Mouse (Mus musculus) gastrocnemius, adult 18-20 months (tissue): Measurements from ENCODE around the gene Zmynd15. TPM values are rescaled to one million over a fixed set of nuclear protein-coding genes. Genes with fewer than 3 reads are reported as not detected.
"Not testable (repeated sequence)": the region's sequence is repeated elsewhere in the genome, so short reads cannot be mapped to it uniquely, and the experiment has no call there.

Experiments used
- DNase-seq: peaks from one replicate; pipeline ENCODE4 v3.0.0; 2021; ENCODE audit warnings: low spot score
- long read RNA-seq, 2 experiments: library from polyadenylated mRNA; stranded (forward); transcript quantifications; one replicate each; pipeline ENCODE4 v2.0.0; 2021
- total RNA-seq, 2 experiments: library from RNA; stranded (reverse); gene quantifications; 2 replicates each; pipeline ENCODE4 v1.2.3; 2021

The Zmynd15 gene
- under 1 TPM; 0.19 to 0.25 TPM for total RNA-seq
- long read RNA-seq, experiment 1 = 0 reads
- long read RNA-seq, experiment 2 = 0 reads

DNA sequence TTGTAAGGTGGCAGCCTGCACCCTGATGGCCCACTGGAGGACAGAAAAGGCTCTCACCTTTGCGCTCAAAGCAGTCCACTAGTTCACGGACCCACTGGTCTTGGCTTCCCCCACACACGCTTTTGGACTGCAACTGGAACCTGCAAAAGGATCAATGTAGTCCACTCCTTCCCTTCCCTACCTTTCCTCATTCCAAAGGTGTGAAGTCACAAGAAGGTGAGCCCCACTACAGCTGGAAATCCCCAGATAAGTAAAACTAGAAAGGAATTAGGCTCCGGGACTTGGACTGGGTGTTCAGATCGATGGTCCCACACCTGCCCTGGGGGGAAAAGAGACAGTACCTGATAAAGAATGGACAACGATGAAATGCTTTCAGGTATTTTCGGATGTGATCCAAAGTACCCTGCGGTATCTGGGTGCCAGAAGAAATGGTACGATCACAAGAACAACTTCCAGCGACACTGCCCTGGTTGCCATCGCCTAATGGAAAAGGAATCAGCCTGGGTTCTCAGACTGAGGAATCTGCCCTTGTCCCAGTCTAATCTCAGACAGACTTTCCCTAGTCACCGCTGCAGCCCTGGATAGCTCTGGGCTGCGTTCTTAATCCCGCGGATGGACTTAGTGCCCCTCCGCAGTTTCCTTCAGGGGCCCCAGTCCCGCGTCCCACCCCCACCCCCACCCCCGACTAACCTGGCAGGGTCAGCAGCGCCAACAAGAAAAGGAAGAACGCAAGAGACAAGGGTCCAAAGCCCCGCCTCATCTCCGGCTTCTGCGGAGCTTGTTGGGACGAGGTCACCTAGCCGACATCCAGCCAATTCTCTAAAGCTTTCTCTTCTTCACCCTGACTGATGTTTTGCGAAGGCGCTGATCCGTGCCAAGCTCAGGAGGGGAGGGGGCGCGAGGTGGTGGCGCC, at the start of gene Zmynd15:
Gene Zmynd15 (plus strand): TSS at position 746 of the 913 bp plus-strand sequence.
- no peak for DNase-seq

DNA sequence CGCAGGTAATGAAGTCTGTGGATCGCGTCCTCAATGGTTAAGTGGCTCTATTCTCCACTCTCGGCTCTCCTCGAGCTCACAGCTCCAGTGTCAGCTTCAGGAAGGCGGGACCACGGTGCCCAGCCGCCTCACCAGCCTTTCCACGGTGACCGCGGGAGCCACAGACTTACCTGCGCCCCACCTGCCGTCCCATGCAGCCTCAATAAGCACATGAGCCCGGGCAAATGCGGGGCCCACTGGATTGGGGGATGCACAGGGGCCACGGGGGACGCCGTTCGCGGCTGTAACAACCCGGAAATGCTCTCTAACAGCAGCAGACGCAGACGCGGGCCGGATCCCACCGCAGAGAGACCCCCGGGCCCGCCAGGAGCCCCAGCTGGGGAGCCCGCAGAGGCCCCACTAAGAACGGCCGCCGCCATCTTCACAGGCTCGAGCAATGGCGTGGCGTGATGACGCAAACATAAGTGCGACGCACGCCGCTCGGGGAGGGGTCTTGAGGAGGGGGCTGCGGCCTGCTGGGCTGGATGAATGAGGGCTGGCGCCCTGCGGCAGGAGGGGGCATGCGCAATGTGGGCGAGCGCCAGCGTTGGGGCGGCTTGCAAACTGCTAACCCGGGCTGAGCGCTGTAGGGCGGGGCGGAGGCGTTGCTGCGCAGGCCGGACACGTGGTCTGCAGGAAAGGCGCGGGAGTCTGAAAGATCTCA, 49.5 kb upstream of the Zmynd15 start, which contains the start of gene Pelp1:
Gene Pelp1 (minus strand): TSS at position 438 of the 703 bp plus-strand sequence.
- peak; percentile 73 for DNase-seq

DNA sequence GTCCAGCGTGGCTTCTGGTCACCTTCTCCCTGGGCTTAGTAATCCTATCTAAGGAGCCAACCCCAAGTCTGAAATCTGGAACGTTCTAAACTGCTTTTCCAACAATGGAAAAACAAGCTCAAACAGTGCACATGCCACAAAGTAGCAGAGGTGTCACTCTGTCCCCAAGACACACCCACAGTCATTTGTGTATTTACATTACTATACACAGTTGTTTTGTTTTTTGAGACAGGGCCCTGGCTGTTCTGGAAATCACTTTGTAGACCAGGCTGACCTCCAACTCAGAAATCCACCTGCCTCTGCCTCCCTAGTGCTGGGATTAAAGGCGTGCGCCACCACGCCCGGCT, 49.0 kb upstream of the Zmynd15 start:
- DNase-seq = no peak

DNA sequence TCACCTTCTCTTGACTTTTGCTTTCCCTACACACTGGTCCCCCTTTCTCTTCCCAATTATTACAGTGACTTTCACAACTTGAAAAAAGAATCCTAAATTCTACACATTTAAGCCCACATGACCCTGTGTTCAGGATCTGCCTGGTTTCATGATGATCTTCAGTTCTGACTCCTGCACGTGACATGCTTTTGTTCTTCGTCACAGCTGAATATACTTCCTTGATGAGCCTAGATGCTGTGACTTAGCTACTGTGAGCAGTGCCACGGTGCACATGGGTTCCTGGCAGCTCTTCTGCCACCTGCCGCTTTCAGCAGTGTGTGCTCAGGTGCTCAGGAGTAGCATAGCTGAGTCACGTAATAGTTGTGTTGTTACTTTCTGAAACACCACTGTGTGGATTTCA, 46.6 kb upstream of the Zmynd15 start:
- no peak for DNase-seq

DNA sequence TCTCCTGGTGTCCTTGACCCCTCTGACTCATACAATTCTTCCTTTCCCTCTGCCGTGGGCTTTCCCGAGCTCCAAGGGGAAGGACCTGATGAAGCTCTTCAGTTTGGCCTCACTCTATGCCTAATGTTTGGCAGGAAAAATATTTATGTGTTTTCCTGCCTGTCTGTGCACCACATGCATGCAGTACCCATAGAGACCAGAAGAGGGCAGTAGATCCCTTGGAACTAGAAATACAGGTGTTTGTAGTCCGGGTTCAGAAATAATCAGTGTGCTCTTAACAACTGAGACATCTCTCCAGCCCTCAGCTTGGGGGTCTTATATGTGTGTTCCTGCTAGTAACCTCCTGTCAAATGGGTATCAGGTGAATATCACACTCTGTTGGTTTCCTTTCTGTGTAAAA, 45.3 kb upstream of the Zmynd15 start:
- peak; percentile 74 for DNase-seq

DNA sequence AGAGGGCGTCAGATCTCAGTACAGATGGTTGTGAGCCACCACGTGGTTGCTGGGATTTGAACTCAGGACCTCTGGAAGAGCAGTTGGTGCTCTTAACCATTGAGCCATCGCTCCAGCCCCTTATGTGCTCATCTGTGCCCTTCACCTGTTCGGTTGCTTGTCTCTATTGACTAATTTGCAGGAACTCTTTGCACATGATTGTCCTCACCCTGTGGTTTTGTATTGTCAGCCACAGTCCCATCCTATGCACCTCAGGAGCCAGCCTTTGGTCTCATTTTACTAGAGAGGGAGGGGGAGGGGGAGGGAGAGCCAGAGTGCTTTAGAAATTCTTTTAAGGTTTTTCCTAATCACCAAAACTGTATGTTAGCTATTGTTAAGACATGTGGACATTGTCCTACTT, 41.0 kb upstream of the Zmynd15 start:
- DNase-seq = no peak

DNA sequence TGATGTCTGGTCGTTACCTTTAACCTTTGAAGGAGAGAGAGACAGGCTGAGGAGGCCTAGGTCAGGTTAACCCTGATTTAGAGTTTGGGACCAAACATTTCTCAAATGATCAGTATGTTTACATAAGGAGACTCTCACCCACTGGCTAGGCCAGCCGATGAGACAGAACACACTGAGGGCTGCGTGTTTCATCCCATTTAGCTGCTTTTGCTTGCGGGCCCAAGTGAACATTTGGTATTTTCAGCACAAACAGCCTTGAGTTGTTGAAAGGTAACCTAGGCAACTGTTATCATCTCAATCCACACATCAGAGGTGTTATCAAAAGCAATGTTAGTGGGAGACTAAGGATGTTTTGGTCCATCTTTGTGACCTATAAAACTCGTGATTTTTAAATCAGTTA, 39.7 kb upstream of the Zmynd15 start:
- DNase-seq = no peak

DNA sequence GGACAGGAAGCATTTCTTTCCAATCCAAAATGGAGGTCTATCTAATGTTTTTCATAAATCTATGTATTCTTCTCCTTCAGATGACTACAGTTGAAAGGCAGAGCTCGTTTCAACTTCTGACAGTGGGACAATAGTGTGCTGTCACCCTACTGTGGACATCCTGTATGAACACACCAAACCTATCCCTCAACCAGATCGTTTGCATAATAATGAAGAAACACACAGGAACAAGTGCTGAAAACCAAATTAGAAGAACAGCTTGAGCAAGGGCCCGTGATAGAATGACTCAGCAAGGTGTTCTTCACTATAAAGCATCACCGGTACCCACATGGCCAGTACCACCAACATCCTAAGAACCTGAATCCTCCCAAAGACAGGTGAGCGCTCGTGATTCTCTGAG, 32.6 kb upstream of the Zmynd15 start:
- not testable (repeated sequence) for DNase-seq

DNA sequence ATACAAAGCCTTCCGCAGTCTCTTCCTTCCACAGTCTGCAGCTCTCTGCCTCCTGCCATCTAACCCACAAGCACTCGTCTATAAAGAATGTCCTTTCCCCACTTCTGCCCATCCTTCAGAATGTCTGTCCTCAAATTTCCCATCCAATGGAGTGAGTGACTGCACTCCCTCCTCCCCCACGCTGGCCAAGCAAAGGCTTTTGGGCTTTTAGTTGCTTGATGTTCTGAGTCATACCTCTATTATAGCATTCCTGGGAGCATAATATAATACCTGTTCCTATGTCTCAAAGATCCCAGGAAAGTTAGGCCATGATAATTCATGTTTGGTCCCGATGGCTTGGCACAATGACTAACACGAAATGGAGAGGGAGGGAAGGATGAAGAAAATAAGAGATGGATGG, 27.7 kb upstream of the Zmynd15 start:
- DNase-seq = no peak

DNA sequence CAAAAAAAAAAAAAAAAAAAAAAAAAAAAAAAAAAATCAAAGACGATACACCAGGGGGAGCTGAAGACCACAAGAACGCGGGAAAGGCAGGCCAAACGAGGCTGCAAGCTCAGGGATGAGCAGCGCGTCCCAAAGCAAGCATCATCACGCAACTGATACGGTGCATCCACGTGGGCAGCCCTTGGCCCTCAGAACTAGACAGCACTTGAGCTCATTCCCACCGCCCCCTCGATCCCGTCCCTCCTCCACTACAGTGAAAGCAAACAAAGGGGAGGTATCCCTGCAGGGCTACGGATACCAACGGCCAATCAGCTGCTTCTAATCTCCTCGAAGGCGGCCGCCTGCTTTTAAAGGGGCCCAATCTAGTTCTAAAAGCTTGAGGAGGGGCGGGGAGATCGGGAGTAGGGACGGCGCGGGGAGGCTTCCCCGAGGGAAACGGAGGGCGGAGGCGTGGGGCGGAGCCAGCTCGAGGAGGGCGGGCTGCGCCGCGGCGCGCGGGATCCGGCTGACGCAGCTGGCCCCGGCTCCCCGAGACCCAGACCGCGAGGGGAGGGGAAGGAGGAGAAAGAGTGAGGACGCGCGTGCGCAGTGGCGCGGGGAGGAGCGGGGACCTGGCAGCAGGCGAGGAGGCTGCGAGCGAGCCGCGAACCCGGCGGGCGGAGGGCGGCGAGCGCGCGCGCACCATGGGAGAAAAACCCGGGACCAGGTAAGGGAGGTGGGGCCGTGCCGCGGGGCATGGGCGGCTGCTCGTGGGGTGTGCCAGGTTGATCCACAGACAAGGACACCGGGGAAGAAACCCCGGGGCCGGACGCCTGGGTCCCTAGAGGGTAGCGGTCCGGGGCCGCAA, 27.0 kb upstream of the Zmynd15 start, which contains the start of gene Arrb2:
Gene Arrb2 (plus strand): TSS at position 588 of the 847 bp plus-strand sequence.
- peak; percentile 97 for DNase-seq

DNA sequence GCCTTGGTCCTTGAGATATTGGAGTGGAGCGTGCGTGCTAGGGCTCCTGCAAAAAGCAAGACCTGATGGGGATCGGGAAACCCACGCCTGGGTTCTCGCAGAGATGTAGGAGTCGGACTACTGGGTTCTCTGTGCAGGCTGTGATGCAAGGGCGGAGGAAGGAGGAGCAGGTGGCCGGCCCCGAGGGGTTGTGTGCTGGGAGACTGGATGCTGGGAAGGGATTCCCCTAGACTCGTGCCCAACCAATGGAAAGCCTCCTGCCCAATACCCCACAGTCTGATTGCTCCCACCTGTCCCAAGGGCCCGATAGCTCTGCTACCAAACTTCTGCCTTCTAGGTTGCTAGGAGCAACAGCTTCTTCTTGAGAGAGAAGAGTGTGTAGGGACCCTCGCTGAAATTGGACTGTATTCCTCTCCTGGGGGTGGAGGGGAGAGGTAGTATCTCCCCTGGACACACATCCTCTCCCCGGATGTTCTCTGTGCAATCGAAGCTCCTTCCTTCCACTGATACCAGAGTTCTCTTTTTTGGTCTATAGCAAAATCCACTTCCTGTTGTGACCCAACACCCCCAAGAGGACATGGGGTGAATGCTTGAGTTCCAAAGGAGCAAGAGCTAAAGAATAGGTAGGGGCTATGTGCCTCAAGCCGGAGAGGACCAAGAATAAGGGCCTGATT, 26.2 kb upstream of the Zmynd15 start:
- DNase-seq = peak; percentile 29

DNA sequence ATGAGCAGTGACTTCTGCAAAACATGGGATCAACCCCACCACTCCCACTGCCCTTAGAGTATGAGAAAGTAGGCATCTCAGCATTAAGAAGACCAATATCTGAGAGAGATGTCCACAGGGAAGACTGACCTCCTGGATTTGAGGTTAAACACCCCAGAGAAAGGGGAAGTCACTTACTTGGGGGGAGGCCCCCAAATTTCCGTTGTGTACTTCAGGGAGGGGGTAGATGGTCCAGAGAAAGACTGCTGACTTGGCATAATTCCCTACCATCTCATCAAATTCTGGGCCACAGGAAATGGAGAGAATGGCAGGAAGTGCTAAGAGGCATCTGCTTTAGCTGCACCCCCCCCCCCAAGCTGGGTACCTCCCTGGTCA, 25.7 kb upstream of the Zmynd15 start:
- DNase-seq = no peak

DNA sequence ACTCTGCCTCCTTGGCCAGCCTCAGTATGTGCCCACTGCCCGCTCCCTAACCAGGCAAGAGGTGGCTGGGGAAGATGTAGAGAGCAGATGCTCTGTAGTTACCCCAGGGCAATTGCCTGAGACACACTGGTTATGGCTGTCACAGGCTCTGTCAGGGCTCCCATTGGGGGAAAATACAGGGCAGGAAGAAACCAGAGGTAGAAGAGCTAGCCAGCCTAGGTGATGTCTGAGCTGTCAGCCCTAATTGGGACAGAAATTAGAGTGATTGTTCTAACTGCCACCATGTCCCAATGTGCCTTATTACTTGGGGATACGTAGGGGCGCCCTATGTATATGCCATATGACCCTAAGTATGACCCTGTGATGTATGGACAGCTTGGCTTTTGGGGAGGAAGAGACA, 25.3 kb upstream of the Zmynd15 start:
- DNase-seq = no peak

DNA sequence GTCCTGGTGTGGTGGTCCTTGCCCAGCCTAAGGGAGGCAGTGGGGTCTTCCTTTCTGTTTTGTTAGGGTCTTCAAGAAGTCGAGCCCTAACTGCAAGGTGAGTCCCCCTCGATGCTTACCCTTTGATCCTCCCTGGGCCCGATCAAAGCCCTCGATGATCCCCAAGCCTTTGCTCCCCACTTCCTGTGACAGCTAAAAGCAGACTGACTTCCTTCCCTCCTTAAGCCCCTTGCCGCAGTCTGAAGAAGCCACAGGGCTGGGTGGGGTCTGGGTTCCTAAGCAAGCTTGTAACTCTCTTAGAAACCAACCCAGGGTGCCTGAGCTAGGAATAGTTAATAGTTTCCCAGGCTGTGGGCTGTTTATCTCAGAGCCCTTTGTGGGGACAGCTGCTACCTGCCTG, 23.8 kb upstream of the Zmynd15 start:
- no peak for DNase-seq

DNA sequence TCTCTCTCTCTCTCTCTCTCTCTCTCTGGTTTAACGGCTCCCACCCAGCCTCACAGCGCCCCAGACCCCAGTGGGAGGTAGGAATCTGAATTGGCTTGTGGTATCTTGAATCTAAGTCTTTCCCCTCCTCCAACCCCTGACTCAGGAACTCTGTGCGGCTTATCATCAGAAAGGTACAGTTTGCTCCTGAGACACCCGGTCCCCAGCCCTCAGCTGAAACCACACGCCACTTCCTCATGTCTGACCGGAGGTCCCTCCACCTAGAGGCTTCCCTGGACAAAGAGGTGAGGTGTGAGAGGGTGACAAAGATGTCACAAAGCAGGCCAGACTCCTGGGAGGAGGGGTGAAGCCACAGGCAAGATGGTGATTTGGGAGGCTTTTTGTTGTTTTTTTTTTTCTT, 21.8 kb upstream of the Zmynd15 start:
- no peak for DNase-seq

DNA sequence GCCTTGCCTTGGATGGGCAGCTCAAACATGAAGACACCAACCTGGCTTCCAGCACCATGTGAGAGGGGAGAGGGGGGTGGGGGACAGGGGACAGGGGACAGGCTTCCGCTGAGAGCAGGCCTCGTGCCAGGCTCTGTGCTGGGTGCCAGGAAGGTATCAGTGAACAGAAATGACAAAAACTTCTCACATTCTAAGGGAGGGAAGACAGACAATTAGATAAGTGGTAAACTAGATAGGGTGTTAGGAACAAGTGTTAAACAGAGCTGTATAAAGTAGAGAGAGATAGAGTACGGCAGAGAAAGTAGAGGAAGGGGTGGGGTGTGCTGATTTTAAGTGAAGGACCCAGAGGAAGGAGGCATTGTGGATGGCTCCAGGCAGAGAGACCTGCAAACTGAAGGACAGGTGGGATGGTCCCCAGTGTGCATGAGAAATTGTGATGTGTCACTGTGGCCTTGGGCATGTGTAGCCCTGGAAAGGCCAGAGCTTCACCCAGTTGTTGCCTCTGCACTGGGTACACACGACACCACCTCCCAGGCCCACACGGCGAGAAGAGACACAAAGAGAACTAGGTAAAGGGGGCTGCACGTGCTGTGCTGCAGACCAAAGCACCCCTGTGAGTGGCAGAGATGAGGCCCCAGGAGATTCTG, 20.4 kb upstream of the Zmynd15 start:
- DNase-seq = no peak

DNA sequence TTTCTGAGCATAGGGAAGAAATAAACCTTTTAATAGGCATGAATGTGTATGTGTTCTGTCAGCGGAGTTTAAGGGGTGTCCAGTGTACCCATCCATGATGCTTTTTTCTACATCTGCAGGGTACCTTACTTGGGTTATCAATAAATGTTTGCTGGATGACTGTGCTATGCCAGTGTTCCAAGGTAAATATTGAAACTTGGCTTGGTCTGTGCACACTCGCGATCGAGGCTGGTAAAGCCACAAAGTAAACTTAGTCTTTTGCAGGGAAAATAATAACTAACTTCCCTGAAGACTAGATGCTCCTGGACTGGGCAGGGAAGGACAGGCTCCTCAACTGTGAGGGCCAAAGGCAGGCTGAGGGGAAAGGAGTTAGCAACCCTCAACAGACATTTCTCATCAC, 18.6 kb upstream of the Zmynd15 start:
- DNase-seq = no peak

DNA sequence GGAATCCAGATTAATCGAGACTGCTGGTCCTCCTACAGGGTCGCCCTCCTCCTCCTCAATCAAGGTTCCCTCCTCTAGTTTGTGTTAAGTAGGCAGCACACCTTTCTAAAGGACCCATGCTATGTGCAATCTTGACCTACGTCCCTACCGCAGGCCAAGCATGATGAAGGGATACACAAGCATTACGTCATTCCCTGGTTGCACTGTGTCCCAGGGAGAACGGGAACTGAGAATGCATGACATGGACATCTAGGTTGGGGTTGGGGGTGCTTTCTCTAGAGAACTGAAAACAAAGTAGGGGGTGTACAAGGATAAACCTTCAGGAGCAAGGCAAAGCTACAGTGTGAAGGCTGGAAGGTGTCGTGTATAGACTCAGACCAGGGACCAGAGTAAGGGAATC, 17.4 kb upstream of the Zmynd15 start:
- no peak for DNase-seq

DNA sequence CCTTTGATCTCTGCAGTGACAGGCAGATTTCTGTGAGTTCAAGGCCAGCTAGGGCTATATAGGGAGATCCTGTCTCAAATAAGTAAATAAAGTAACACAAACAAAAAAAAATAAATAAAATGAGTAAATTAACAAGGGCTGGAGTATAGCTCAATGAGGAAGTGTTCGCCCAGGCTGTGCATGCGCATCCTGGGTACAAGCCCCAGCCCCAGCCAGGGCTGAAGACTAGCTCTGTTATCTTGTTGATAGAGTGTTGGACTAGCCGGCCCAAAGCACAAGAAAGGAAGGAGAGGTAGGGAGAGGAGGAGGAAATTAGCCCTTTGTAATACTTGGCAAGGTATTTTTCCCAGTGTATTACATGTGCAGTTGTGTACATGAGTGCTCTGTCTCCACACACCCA, 15.3 kb upstream of the Zmynd15 start:
- DNase-seq = no peak

DNA sequence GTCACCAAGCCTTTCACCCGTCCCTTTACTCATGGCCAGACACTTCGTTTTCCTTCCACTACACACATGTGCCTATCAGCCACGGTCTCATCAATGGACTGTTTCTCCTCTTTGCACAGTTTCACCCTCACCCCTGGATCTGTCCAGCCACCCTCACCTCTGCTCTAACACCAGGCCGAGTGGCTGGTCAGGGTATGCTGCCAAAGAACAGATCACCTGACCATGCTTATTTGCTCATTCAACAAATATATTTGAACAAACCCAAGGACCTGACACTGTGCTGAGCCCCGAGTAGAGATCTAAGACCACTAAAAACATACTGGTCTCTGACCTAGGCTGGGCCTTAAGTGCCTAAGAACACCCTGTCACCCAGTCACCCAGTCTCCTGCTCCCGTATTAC, 14.6 kb upstream of the Zmynd15 start:
- DNase-seq = no peak

DNA sequence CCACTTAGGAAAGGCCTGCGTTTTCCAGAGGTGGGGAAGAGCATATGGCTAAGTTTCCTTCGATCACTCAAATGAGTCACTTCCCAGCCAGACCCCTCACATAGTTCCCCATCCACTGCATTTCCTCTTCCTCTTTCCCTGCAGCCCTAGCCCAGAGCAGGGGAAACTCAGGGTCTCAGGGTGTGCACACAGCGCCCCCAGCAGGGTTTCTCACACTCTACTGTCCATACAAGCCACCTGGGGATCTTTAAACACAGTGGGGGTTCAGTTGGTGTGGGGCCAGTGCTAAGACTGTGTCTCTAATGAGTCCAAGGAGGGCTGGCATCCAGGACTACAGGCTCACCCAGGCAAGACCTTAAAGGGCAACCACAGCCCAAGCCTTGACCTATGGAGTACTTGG, 12.5 kb upstream of the Zmynd15 start:
- no peak for DNase-seq
